Mouse (Mus musculus) embryonic facial prominence, embryonic 14.5 days (tissue): Measurements from ENCODE around the gene Arhgap10. TPM values are rescaled to one million over a fixed set of nuclear protein-coding genes. Genes with fewer than 3 reads are reported as not detected.

ENCODE experiments used
- ATAC-seq: fragments of 200-750 bp; cut with Nextera tagmentation; 2 replicates; pipeline ENCODE4 v1.8.0; 2017; ENCODE audit warnings: low read depth, moderate number of reproducible peaks, moderate TSS enrichment
- DNase-seq: peaks from one replicate; pipeline ENCODE4 v3.0.0-alpha.2; 2015; ENCODE audit warnings: low spot score
- H3K27ac ChIP-seq: fragments of 300-500 bp; sonication (generic); replicated peaks from 2 replicates; pipeline ENCODE4 v1.5.1; 2014; ENCODE audit warnings: low read depth, mild to moderate bottlenecking, low read length, moderate library complexity
- H3K27me3 ChIP-seq: fragments of 300-500 bp; sonication (generic); replicated peaks from 2 replicates; pipeline ENCODE4 v1.6.1; 2014; ENCODE audit warnings: low read length; ENCODE audit not compliant: control insufficient read depth, insufficient read depth
- H3K36me3 ChIP-seq: fragments of 300-500 bp; sonication (generic); 2 replicates; pipeline ENCODE4 v1.6.1; 2014; ENCODE audit warnings: low read length, mixed read lengths; ENCODE audit not compliant: control insufficient read depth, insufficient read depth
- H3K4me1 ChIP-seq: fragments of 300-500 bp; sonication (generic); 2 replicates; pipeline ENCODE4 v1.6.1; 2014; ENCODE audit warnings: antibody characterized with exemption, low read length; ENCODE audit not compliant: control insufficient read depth, insufficient read depth
- H3K4me2 ChIP-seq: fragments of 300-500 bp; sonication (generic); 2 replicates; pipeline ENCODE4 v1.6.1; 2014; ENCODE audit warnings: low read depth, mild to moderate bottlenecking, low read length, moderate library complexity, mixed read lengths
- H3K4me3 ChIP-seq: fragments of 300-500 bp; sonication (generic); 2 replicates; pipeline ENCODE4 v1.5.1; 2014; ENCODE audit warnings: low read depth, mild to moderate bottlenecking, low read length
- H3K9ac ChIP-seq: fragments of 300-500 bp; sonication (generic); 2 replicates; pipeline ENCODE4 v1.6.1; 2014; ENCODE audit warnings: low read depth, mild to moderate bottlenecking, low read length, moderate library complexity, mixed read lengths
- H3K9me3 ChIP-seq: fragments of 300-500 bp; sonication (generic); 2 replicates; pipeline ENCODE4 v1.6.1; 2016; ENCODE audit warnings: low read length; ENCODE audit not compliant: control insufficient read depth
- WGBS: fragments of 180-500 bp; shearing (Covaris S2); extraction: QIAGEN DNeasy Blood & Tissue Kit; methylation state at CpG from one replicate; pipeline ENCODE4 v1.1.7; 2014; 5-methylcytosine and 5-hydroxymethylcytosine counted together
- polyA plus RNA-seq: library from polyadenylated mRNA; unstranded; fragments of >200 nt; fragmentation: Nextera tagmentation; extraction: Ambion mirVana; gene quantifications from 2 replicates; pipeline ENCODE4 v1.2.1, GENCODE M21; 2014

Arhgap10 gene
- polyA plus RNA-seq, 1 experiment from 2014 or later: 25.9 TPM

GRCm38 (mm10) chr8:77343916-77344315, 173.8 kb downstream of the Arhgap10 start:
- WGBS: 97% methylated on average over 6 of the region's 6 CpGs
- peaks cover 8% of the 10 kb centered on the region; the same call in 1 of the 2 replicates for H3K36me3 ChIP-seq
- no peaks in the 10 kb centered on the region for H3K27me3 ChIP-seq
- H3K4me3 ChIP-seq: no peak overlapping the region
- ATAC-seq (no peak), DNase-seq (no peak)
- peaks cover 16% of the 10 kb centered on the region for H3K4me1 ChIP-seq
- no peak overlapping the region for H3K27ac ChIP-seq
- H3K9me3 ChIP-seq: no peaks in the 10 kb centered on the region
- no peak overlapping the region for H3K9ac ChIP-seq
- H3K4me2 ChIP-seq: no peak overlapping the region

GRCm38 (mm10) chr8:77343335-77343734, 174.4 kb downstream of the Arhgap10 start:
- WGBS: 91% methylated on average over 3 of the region's 3 CpGs
- H3K9me3 ChIP-seq: no peaks in the 10 kb centered on the region
- H3K4me2 ChIP-seq: no peak overlapping the region
- no peak for DNase-seq
- no peak for ATAC-seq
- H3K27ac ChIP-seq: no peak overlapping the region
- no peaks in the 10 kb centered on the region for H3K27me3 ChIP-seq
- H3K4me1 ChIP-seq: peaks cover 16% of the 10 kb centered on the region
- peaks cover 8% of the 10 kb centered on the region; the same call in 1 of the 2 replicates for H3K36me3 ChIP-seq
- no peak overlapping the region for H3K4me3 ChIP-seq
- no peak overlapping the region for H3K9ac ChIP-seq

GRCm38 (mm10) chr8:77342144-77342543, 175.6 kb downstream of the Arhgap10 start:
- 67% methylated on average over 4 of the region's 4 CpGs for WGBS
- H3K36me3 ChIP-seq: peaks cover 8% of the 10 kb centered on the region; the same call in 1 of the 2 replicates
- no peaks in the 10 kb centered on the region for H3K9me3 ChIP-seq
- ATAC-seq (0 out of 2 replicates have a peak, but pooled peaks have one; percentile 22), DNase-seq (peak; percentile 74)
- peaks cover 16% of the 10 kb centered on the region for H3K4me1 ChIP-seq
- H3K4me2 ChIP-seq: no peak overlapping the region
- H3K27me3 ChIP-seq: no peaks in the 10 kb centered on the region
- peak overlapping the region; percentile 84 for H3K27ac ChIP-seq
- no peak overlapping the region for H3K4me3 ChIP-seq
- H3K9ac ChIP-seq: no peak overlapping the region

DNA sequence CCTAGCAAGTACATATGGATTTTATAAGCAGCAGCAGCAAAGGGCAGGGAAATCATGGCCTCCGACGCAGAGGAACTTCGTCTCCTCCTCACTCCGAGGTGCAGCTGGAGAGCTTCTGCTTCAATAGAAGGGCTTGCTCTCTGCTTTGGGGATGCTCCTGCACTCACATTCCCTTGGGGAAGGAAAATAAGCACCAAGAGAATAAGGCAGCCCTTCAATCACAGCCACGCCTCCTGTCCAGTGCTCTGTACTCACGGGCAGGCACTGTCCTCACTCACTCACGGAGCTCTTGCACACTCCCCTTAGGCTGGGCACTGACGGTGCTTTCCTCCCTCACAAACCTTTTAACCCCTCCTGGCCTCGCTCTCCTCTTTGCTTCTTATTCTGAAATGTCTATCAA, 176.4 kb downstream of the Arhgap10 start:
- H3K4me2 ChIP-seq: no peak overlapping the region
- no peaks in the 10 kb centered on the region for H3K9me3 ChIP-seq
- H3K4me1 ChIP-seq: peaks cover 16% of the 10 kb centered on the region
- H3K27me3 ChIP-seq: no peaks in the 10 kb centered on the region
- 32% methylated on average over 9 of the region's 9 CpGs for WGBS
- ATAC-seq (peak; percentile 10; the same call in 1 of the 2 replicates), DNase-seq (no peak)
- H3K36me3 ChIP-seq: peaks cover 8% of the 10 kb centered on the region; the same call in 1 of the 2 replicates
- no peak overlapping the region for H3K9ac ChIP-seq
- H3K27ac ChIP-seq: peak overlapping the region; percentile 84
- H3K4me3 ChIP-seq: no peak overlapping the region

DNA sequence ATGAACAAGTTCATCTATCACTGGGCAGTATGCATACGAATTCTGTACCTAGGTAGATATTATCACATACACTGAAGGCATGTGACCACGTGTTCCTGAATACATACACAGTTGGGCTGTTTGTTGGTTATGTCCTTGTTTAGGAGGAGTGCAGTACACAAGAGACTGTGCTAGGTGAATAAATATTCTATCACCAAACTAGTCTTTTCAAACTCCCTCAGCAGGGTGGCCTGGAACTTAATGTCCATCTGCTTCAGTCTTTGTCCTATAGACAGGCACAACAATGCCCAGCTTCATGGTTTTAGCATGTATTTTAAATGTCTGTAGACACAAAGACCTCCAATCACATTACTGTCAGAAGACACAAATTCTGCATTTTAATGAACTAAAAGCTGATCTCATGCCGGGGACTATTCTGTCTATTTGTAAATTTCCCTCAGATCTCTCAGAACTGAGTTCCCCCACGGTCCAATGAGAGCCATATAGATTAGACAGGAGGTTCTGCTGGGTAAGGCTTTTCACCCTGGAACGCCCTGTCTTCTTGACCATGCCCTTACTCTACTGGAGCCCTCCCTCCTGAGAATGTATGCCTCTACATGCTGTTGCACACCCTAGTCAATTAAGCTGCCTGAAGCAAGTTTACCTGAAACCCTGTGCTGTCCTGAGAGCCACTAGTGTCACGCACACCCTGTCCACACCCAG, 177.6 kb downstream of the Arhgap10 start:
- H3K9ac ChIP-seq: no peak overlapping the region
- H3K27ac ChIP-seq: peak overlapping the region; percentile 84
- peaks cover 8% of the 10 kb centered on the region; the same call in 1 of the 2 replicates for H3K36me3 ChIP-seq
- H3K27me3 ChIP-seq: no peaks in the 10 kb centered on the region
- no peak for DNase-seq
- no peaks in the 10 kb centered on the region for H3K9me3 ChIP-seq
- H3K4me1 ChIP-seq: peaks cover 16% of the 10 kb centered on the region
- WGBS: 88% methylated on average over 6 of the region's 6 CpGs
- H3K4me2 ChIP-seq: no peak overlapping the region
- no peak for ATAC-seq
- H3K4me3 ChIP-seq: no peak overlapping the region

- no peaks in the 10 kb centered on the region for H3K27me3 ChIP-seq
- WGBS: 54% methylated on average over 12 of the region's 12 CpGs
- H3K4me3 ChIP-seq: no peak overlapping the region
- H3K27ac ChIP-seq: no peak overlapping the region; the same call in 1 of the 2 replicates
- H3K4me2 ChIP-seq: no peak overlapping the region
- H3K36me3 ChIP-seq: no peaks in the 10 kb centered on the region
- H3K9ac ChIP-seq: no peak overlapping the region
- DNase-seq (no peak), ATAC-seq (peak; percentile 32; the same call in 1 of the 2 replicates)
- H3K4me1 ChIP-seq: peaks cover 16% of the 10 kb centered on the region
- H3K9me3 ChIP-seq: no peaks in the 10 kb centered on the region
These were observed 180.5 kb downstream of the Arhgap10 start for GRCm38 (mm10) chr8:77337272-77337671.

- H3K4me1 ChIP-seq: peaks cover 11% of the 10 kb centered on the region; the same call in 1 of the 2 replicates
- H3K4me3 ChIP-seq: no peak overlapping the region
- no peaks in the 10 kb centered on the region for H3K9me3 ChIP-seq
- DNase-seq (no peak), ATAC-seq (no peak)
- no peak overlapping the region for H3K4me2 ChIP-seq
- H3K27me3 ChIP-seq: no peaks in the 10 kb centered on the region
- H3K27ac ChIP-seq: no peak overlapping the region
- H3K36me3 ChIP-seq: no peaks in the 10 kb centered on the region
- WGBS: 87% methylated on average over 12 of the region's 12 CpGs
- no peak overlapping the region for H3K9ac ChIP-seq
These were observed 186.6 kb downstream of the Arhgap10 start for GRCm38 (mm10) chr8:77331180-77331579.

DNA sequence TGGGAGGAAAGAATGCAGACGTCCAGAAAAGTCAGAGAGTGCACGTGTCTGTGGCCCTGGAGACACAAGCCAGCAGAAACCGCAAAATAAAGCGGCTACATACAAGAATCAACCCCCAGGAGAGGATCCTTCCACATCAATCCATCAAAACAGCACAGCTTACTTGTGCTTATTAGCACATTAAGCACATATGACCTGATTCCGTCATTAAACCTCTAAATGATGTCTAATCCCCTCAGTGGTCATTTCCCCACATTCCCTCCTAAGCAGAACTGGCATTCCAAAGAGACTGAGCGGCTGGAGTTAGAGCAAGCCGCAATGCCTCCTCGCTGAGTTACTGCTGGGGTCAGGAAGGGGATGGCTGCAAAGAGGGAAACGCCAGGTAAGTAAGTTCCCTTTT, 187.4 kb downstream of the Arhgap10 start:
- Histone ChIP-seq H3K9me3 (no peaks in the 10 kb centered on the region), H3K36me3 (no peaks in the 10 kb centered on the region), H3K4me2 (no peak overlapping the region), H3K4me1 (peaks cover 11% of the 10 kb centered on the region; the same call in 1 of the 2 replicates), H3K9ac (no peak overlapping the region), H3K27me3 (no peaks in the 10 kb centered on the region), H3K27ac (no peak overlapping the region), H3K4me3 (no peak overlapping the region)
- DNase-seq: peak; percentile 80
- peak; percentile 47; the same call in 1 of the 2 replicates for ATAC-seq
- 50% methylated on average over 9 of the region's 9 CpGs for WGBS

GRCm38 (mm10) chr8:77329783-77330182, 188.0 kb downstream of the Arhgap10 start:
- H3K9me3 ChIP-seq: no peaks in the 10 kb centered on the region
- H3K9ac ChIP-seq: no peak overlapping the region
- 56% methylated on average over 4 of the region's 4 CpGs for WGBS
- ATAC-seq (no peak), DNase-seq (no peak)
- peaks cover 11% of the 10 kb centered on the region; the same call in 1 of the 2 replicates for H3K4me1 ChIP-seq
- no peak overlapping the region for H3K4me2 ChIP-seq
- no peaks in the 10 kb centered on the region for H3K27me3 ChIP-seq
- H3K36me3 ChIP-seq: no peaks in the 10 kb centered on the region
- H3K4me3 ChIP-seq: no peak overlapping the region
- no peak overlapping the region for H3K27ac ChIP-seq
